Mouse (Mus musculus) stomach, postnatal 0 days (tissue): ENCODE data around the gene Peak1.
A peak's percentile ranks its signal among the peaks of the same experiment; 100 is the strongest.

Experiments
- CTCF ChIP-seq: IDR thresholded peaks from 2 replicates; pipeline ENCODE4 v1.5.1; 2016; ENCODE audit warnings: antibody characterized with exemption, low read depth, mild to moderate bottlenecking, moderate library complexity
- EP300 ChIP-seq: optimal IDR thresholded peaks from 2 replicates; pipeline ENCODE3; 2016; ENCODE audit warnings: antibody characterized with exemption

GRCm38 (mm10) chr9:56200645-56201314 is 217.1 kb downstream of the Peak1 start:
- TF ChIP-seq CTCF = peak; percentile 92
- no peak for TF ChIP-seq EP300
